Mouse (Mus musculus) left cerebral cortex, postnatal 10 days (tissue): ENCODE measurements around the gene Fbxo36. TPM values are rescaled to one million over a fixed set of nuclear protein-coding genes. Genes with fewer than 3 reads are reported as not detected.

Experiments
- DNase-seq, 2 experiments: peaks; one replicate each; pipeline ENCODE4 v3.0.0; 2021 to 2022; ENCODE audit warnings: low spot score in 2 of 2, mixed read lengths in 1 of 2; ENCODE audit errors: extremely low spot score in 1 of 2
- intact Hi-C: fragments of 180-260 bp; cut with DNase I; formaldehyde crosslinking; loops from one replicate; pipeline ENCODE4 v1.15.1; 2025
- total RNA-seq, 2 experiments: library from RNA; stranded (reverse); gene quantifications; 2 replicates each; pipeline ENCODE4 v1.2.3; 2021

The Fbxo36 gene
- total RNA-seq, 2 experiments from 2014 or later, result 1.7 to 1.8 TPM

DNA sequence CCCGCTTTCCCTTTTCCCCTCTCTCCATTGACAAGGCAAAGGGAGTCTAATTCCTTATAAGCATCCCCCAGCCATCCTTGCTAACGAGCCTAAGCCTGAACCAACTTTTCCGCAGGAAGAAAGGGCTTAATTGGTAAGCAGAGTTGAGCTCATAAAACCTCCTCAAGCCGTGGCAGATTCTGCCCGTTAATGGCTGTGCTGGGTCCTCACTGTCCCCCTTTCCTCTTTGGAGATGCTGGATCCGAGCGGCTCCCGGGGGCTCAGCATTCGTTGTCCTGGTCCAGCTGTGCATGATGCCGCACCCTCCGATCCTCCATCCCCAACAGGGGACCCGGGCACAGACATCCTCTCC lies 94.5 kb downstream of the Fbxo36 start:
- DNase-seq, result no peak
- intact Hi-C loops, result no loop called here

DNA sequence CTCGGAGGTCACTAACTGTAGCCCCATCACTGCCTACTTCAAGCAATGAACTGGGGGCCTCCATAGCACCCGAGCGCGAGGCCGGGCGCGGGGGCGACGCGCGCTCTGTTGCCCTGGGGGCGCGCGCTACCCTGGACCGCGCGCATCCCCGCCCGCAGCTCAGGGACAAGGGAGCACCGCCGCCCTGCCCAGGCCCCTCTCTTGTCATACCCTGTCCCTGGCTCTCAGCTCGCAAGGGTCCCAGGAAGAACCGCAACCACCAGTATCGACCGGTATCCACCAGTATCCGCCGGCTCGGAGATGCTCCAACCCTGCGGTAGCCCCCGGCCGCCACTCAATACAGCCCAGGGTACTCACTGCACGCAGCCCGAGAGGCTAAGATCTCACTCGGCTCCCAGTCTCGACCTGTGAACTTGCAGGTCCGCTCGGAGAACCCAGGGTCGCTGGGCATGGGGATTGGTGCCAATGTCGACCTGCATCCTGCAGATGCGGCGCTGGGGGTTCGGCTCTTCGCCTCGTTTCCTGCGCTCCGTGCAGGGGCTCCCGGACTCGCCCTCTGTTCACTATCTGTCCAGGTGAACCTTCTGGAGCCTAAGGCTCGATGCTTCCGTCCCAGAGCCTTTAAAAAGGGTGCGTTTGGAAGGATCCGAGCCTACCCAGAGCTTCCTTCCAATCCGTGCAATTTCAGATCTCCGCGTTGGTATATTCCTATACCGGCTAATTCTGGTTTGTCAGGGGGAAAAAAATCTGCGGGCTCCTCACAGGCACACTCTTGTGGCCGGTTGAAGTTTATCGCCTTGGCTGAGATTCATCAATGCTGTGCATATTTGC lies 95.1 kb downstream of the Fbxo36 start, which contains the start of gene Slc16a14:
Slc16a14 (minus strand) TSS at position 632 of the 831 bp plus-strand sequence.
- DNase-seq, result peak; percentile 70
- intact Hi-C loops, result no loop called here

DNA sequence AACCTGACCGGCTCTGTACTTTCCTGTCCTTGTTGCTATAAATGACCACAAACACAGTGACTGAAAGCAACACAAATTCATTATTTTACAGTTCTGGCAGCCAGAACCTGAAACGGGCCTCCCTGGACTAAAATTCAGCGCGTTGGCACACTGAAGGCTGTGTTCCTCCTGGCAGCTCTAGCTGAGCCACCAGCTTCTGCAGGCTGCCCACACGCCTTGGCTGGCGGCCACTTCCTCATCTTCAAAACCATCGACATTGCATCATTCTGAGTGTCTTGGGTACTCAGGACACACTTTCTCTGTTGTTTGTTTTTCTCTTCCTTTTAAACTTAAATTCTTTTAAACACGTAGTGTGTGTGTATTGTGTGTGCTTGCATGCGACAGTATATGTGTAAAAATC lies 96.0 kb downstream of the Fbxo36 start:
- intact Hi-C loops, result no loop called here
- DNase-seq, result peak; percentile 82 to 85

DNA sequence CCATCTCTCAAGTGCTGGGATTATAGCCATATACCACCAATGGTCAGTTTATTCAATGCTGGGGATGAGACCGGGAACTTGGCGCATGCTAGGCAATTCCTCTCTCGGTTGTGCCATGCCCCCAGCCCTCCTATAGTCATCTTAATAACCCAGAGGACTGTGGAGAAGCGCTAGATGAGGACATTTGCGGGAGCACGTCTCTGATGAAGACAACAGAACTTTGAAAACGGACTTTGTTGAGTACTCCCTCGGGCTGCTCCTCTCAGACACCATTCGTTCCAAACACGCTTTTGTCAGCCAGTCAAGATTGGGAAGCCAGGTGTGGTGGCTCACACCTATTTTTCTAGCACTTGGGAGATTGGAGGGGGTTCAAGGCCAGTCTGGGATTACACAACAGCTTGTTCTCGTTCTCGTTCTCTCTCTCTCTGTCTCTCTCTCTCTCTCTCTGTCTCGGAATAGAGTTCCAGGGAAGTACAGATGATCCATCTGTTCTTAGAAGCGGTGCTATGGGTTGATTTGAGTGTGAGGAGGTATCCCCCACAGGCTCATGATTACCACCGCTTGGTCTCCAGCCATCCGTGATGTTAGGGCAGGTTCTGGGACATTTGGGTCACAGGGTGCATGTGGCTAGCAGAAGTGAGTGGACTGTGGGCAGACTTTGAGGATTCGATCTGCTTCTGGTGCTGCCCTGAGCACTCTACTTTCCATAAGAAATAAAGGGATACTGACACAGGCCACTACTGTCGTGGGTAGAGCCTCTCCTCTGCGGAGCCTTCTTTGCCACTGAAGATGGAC lies 97.3 kb downstream of the Fbxo36 start:
- intact Hi-C loops, result no loop called here

DNA sequence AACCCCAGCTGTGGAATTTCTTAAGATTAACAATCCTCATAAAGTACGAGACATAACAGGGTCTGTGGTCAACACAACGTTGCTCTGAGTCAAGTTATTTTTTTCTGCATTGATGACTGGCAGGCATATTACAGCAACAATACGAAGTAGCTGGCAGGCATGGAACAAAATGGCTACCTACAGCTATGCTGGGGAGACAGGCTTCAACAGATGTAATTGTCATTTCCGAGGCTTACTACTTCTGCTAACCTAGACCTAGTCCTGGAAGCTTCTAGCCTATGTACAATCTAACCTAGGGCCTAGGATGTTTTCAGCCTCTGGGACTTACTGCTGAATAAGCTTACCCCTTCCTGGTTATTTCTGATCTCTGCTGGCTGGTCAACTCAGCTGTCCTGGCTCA lies 99.8 kb downstream of the Fbxo36 start:
- intact Hi-C loops, result no loop called here
- no peak for DNase-seq

More for the DNA sequence above, 97.3 kb downstream of the Fbxo36 start:
- no peak for DNase-seq

DNA sequence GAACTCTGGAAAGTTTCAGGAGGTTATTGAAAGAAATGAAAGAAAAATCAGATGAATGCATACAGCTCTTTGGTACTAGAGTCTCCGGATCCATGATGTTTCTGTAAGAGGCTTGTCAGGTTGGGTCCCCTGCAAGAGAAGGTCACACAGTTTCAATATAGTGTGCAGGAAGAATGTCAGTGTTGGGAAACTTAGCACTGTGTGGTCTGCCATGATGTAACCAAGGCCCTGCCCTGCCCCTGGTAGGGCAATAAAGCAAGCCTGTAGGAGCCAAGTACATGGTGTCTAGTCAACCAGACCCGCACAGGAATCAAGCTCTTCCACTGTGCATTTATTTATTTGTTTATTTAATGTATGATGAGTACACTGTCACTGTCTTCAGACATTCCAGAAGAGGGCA lies 100.7 kb downstream of the Fbxo36 start:
- no peak for DNase-seq
- intact Hi-C loops, result no loop called here

DNA sequence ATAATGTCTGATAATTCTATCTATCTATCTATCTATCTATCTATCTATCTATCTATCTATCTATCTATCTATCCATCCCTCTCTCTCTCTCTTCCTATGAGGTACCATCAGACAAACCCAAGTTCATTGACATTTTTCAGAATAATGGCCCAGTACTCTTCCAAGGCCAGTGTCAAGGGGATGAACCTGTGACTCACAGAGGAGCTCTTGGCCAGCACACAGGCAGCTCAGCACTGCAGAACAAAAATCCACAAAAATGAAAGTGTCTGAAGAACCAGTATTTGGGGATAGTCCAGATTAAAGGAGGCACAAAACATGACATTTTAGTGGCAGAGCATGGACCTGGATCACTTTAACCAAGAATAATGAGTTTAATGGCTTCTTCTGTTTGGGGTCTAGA lies 103.0 kb downstream of the Fbxo36 start:
- intact Hi-C loops, result no loop called here

DNA sequence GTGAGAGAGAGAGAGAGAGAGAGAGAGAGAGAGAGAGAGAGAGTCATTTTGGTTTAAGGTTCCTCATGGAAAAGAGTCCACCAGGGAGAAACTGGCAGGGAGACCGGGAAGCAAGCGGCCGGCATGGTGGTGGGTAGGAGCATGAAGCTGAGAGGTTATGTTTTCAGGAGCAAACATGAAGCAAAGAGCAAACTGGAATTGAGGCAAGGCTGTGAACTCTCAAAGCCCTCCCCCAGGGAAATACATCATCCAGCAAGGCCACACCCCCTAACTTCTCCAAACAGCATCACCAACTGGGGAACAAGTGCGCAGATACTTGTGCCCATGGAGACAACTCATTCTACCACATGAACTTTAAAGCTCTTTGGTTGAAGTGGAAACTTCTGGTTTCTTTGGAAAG lies 103.9 kb downstream of the Fbxo36 start:
- intact Hi-C loops, result no loop called here
- no peak for DNase-seq

More for the DNA sequence above, 103.0 kb downstream of the Fbxo36 start:
- no peak for DNase-seq

DNA sequence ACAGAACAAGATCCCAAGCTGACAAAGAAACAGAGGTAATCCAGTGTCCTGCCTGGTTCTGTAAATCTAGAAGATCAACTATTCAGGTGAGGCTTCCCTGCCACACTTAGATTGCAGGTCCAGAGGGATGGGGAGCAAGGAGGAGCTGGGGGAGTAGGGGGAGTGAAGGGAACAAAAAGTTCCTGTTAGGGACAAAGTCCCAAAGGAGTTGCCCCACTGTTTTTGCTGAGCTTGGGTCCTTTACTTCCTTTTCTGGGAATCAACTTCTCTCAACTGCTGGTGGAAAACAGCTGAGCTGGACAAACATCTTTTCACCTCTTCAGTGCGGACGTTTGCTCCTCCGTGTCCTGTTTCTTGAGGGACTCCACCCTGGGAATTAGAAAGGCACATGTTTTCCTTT lies 106.3 kb downstream of the Fbxo36 start:
- no peak for DNase-seq
- intact Hi-C loops, result no loop called here

DNA sequence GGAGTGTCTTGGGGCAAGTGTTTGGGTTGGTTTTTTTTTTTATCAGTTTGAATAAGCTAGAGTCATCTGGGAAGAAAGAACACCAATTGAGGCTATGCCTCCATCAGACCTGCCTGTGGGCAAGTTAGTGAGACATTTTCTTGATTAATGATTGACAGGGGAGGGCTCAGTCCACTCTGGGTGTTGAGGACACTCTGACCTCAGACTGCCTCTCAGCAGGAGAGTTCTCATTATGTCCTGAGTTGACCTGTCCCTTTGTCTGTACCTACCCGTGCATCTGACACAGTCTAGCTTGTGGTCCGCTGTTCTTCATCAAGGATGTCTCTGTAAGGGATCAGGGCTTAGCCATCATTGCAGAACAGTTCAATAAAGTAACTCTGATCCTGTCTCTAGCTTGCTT lies 107.7 kb downstream of the Fbxo36 start:
- DNase-seq, result no peak
- intact Hi-C loops, result no loop called here

Other genes starting within 250 kb of the Fbxo36 start
- gene Dner, start 143.6 kb upstream of the Fbxo36 start, total RNA-seq, result 100 to 1,000 TPM; 303 to 312 TPM
- gene Trip12, start 675 bp downstream of the Fbxo36 start, total RNA-seq, result 100 to 1,000 TPM; 181 to 201 TPM
- 10 to 100 TPM; 35.7 to 37.1 TPM for gene Slc16a14, start 95.3 kb downstream of the Fbxo36 start, total RNA-seq